Mouse (Mus musculus) midbrain, postnatal 0 days (tissue): ENCODE measurements around the gene Camkmt. TPM values are rescaled to one million over a fixed set of nuclear protein-coding genes. Genes with fewer than 3 reads are reported as not detected.

Source experiments
- ATAC-seq: fragments of 200-750 bp; cut with Nextera tagmentation; 2 replicates; pipeline ENCODE4 v1.8.0; 2017; ENCODE audit warnings: moderate number of reproducible peaks, mild to moderate bottlenecking, moderate TSS enrichment, moderate library complexity; ENCODE audit not compliant: low FRiP score
- DNase-seq: peaks from one replicate; pipeline ENCODE4 v3.0.0-alpha.2; 2015; ENCODE audit warnings: low spot score
- H3K27ac ChIP-seq: fragments of 300-500 bp; sonication (generic); 2 replicates; pipeline ENCODE4 v1.5.1; 2014; ENCODE audit warnings: low read depth, mild to moderate bottlenecking, low read length, mixed read lengths
- H3K27me3 ChIP-seq: fragments of 300-500 bp; sonication (generic); 2 replicates; pipeline ENCODE4 v1.6.1; 2014; ENCODE audit warnings: low read length, control low read depth, mixed read lengths; ENCODE audit not compliant: insufficient read depth
- H3K36me3 ChIP-seq: fragments of 300-500 bp; sonication (generic); 2 replicates; pipeline ENCODE4 v1.6.1; 2014; ENCODE audit warnings: low read length, control low read depth, mixed read lengths; ENCODE audit not compliant: insufficient read depth
- H3K4me1 ChIP-seq: fragments of 300-500 bp; sonication (generic); 2 replicates; pipeline ENCODE4 v1.6.1; 2014; ENCODE audit warnings: mild to moderate bottlenecking, control low read depth, antibody characterized with exemption, low read length, mixed read lengths; ENCODE audit not compliant: insufficient read depth
- H3K4me2 ChIP-seq: fragments of 300-500 bp; sonication (generic); 2 replicates; pipeline ENCODE4 v1.6.1; 2014; ENCODE audit warnings: low read depth, mild to moderate bottlenecking, low read length, mixed read lengths; ENCODE audit not compliant: poor library complexity, severe bottlenecking
- H3K4me3 ChIP-seq: fragments of 300-500 bp; sonication (generic); 2 replicates; pipeline ENCODE4 v1.5.1; 2014; ENCODE audit warnings: low read depth, mild to moderate bottlenecking, low read length, moderate library complexity
- H3K9ac ChIP-seq: fragments of 300-500 bp; sonication (generic); replicated peaks from 2 replicates; pipeline ENCODE4 v1.6.1; 2014; ENCODE audit warnings: mild to moderate bottlenecking, low read length, moderate library complexity, mixed read lengths; ENCODE audit not compliant: poor library complexity, severe bottlenecking
- H3K9me3 ChIP-seq: fragments of 300-500 bp; sonication (generic); 2 replicates; pipeline ENCODE4 v1.6.1; 2016; ENCODE audit warnings: low read length, control low read depth
- CTCF ChIP-seq: IDR thresholded peaks from 2 replicates; pipeline ENCODE4 v1.5.1; 2016; ENCODE audit warnings: antibody characterized with exemption, mild to moderate bottlenecking
- WGBS: fragments of 180-500 bp; shearing (Covaris S2); extraction: QIAGEN DNeasy Blood & Tissue Kit; methylation state at CpG from one replicate; pipeline ENCODE4 v1.1.7; 2014; 5-methylcytosine and 5-hydroxymethylcytosine counted together
- polyA plus RNA-seq: library from polyadenylated mRNA; unstranded; fragments of >200 nt; fragmentation: Nextera tagmentation; extraction: Ambion mirVana; gene quantifications from 2 replicates; pipeline ENCODE4 v1.2.1, GENCODE M21; 2015
- total RNA-seq: library from RNA; depleted of rRNA; stranded (reverse); fragments of >200 nt; gene quantifications from 2 replicates; pipeline ENCODE4 v1.2.3, GENCODE M21; 2014

The Camkmt gene
- total and polyA plus RNA-seq, 2 experiments from 2014 or later = 6.1 to 21.5 TPM

DNA sequence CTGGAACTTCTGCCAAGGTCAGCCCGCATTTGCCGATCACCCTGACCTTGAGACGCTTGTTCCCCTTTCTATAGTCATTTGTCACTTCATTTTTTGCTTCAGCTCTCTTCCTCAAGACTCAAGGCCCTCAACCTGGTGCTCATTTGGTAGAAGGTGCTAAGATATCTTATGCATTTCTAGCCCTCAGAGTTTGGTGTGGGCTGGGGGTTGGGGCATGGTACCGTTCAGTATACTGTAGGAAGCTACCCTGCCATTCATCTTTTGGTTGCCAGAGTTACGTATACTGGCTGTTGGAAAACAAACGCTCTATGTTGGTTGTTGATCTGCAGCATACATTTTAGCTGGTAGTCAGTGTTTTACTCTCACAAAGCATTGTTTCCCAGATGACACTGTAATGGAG is 53.8 kb downstream of the Camkmt start:
- no peak overlapping the region for H3K4me2 ChIP-seq
- H3K36me3 ChIP-seq = no peaks in the 10 kb centered on the region
- H3K27me3 ChIP-seq = no peaks in the 10 kb centered on the region
- no peaks in the 10 kb centered on the region for H3K4me1 ChIP-seq
- DNase-seq (no peak), ATAC-seq (no peak)
- H3K4me3 ChIP-seq = no peak overlapping the region
- H3K9me3 ChIP-seq = no peaks in the 10 kb centered on the region
- no peak overlapping the region for H3K9ac ChIP-seq
- no peak for TF ChIP-seq CTCF
- 88% methylated on average over 6 of the region's 6 CpGs for WGBS
- no peak overlapping the region for H3K27ac ChIP-seq

DNA sequence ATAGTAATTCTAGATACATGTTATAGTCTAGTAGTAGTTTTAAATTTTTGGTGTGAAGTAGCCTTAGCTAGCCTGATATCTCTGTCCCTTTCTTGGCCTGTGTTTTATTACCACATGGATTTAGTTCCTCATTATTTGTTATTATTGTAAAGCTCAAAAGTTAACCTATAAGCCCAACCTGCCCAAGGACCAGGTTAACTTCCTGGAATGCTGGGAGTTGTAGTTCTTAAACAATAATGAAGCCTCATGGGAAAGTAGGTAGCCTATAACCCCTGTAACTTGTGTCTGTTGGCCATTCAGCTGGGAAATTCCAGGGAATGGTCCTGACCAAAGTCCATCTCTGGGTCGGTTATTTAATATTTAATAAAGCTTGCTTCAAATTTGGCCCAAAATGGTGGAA is 58.0 kb downstream of the Camkmt start:
- DNase-seq = no peak
- Histone ChIP-seq H3K4me1 (no peaks in the 10 kb centered on the region), H3K9ac (no peak overlapping the region), H3K27me3 (no peaks in the 10 kb centered on the region), H3K27ac (no peak overlapping the region), H3K9me3 (no peaks in the 10 kb centered on the region), H3K4me3 (no peak overlapping the region), H3K36me3 (no peaks in the 10 kb centered on the region), H3K4me2 (no peak overlapping the region)
- TF ChIP-seq CTCF = no peak
- 93% methylated on average over 1 of the region's 1 CpGs for WGBS
- ATAC-seq = no peak

DNA sequence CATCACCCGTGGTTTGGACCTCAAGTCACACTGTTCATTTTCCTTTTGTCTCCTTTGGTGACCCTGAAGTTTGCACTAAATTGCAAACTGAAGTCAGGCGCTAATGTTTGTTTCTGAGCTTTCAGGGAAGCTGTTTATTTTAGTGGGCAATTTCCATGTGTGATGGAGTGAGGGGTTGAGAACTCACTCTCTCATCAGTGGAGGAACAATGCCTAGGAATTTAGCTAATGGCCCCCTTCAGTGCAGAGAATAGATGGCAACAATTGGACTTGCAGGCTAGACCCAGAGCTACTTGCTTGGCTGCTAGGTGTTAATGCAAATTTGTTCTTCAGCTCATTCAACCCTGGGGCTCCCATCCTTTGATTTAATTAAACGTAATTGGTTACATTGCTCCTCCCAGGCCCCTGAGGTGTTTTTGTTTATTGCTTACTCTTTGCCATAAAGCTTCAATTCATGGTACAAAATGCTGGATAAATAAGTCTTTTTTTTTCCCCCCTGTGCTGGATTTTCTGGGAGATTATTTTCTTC is 58.9 kb downstream of the Camkmt start:
- no peaks in the 10 kb centered on the region for H3K27me3 ChIP-seq
- TF ChIP-seq CTCF = no peak
- 32% methylated on average over 3 of the region's 3 CpGs for WGBS

DNA sequence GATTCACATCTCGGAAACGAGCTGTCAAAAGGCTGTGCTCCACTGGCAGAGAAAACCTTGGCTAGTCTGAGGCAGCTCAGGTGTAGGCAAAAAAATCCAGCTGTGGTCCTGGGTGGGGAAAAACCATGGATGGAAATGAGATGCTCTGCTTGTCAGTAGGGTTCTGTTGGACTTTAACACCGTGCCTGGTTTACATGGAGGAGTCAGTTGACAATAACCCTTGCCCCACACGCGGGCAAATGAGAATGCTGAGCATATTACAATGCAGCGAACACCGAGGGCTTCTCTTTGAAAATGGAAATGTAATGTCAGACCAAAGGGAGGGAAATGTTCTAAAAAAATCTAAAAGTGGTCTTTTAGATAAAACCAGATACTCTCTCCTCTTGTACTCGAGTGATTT is 60.9 kb downstream of the Camkmt start:
- Histone ChIP-seq H3K9me3 (no peaks in the 10 kb centered on the region), H3K9ac (no peak overlapping the region), H3K4me3 (no peak overlapping the region), H3K4me1 (no peaks in the 10 kb centered on the region), H3K4me2 (no peak overlapping the region), H3K27ac (no peak overlapping the region), H3K36me3 (no peaks in the 10 kb centered on the region), H3K27me3 (no peaks in the 10 kb centered on the region)
- no peak for ATAC-seq
- no peak for DNase-seq
- whole genome bisulfite sequencing = 56% methylated on average over 8 of the region's 8 CpGs
- no peak for TF ChIP-seq CTCF

More for the DNA sequence above, 58.9 kb downstream of the Camkmt start:
- no peaks in the 10 kb centered on the region for H3K9me3 ChIP-seq
- H3K36me3 ChIP-seq = no peaks in the 10 kb centered on the region
- no peak overlapping the region for H3K4me2 ChIP-seq
- DNase-seq (no peak), ATAC-seq (no peak)
- no peaks in the 10 kb centered on the region for H3K4me1 ChIP-seq
- H3K9ac ChIP-seq = no peak overlapping the region
- no peak overlapping the region for H3K27ac ChIP-seq
- H3K4me3 ChIP-seq = no peak overlapping the region

DNA sequence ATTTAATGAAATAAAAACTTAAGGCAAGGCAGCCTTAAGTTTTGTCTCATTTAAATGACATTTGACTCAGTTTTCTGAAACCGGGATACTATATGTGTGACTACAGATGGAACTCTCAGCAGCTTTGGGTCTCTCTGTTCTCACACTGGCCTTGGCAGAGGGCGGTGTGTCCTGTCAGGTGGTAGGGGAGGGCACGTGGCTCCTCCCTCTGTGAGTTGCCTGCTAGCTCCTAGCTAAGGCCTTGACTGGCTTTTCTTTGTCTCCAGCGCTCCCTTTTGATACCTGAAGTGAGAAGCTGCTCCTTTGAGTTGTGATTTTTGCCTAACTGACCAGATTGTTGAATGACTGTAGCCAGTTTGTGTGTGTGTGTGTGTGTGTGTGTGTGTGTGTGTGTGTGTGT is 67.8 kb downstream of the Camkmt start:
- Histone ChIP-seq H3K4me2 (no peak overlapping the region), H3K27ac (no peak overlapping the region), H3K9me3 (no peaks in the 10 kb centered on the region), H3K4me1 (no peaks in the 10 kb centered on the region), H3K27me3 (no peaks in the 10 kb centered on the region), H3K36me3 (no peaks in the 10 kb centered on the region), H3K4me3 (no peak overlapping the region), H3K9ac (no peak overlapping the region)
- no peak for ATAC-seq
- DNase-seq = no peak
- TF ChIP-seq CTCF = no peak
- 85% methylated on average over 4 of the region's 4 CpGs for WGBS

DNA sequence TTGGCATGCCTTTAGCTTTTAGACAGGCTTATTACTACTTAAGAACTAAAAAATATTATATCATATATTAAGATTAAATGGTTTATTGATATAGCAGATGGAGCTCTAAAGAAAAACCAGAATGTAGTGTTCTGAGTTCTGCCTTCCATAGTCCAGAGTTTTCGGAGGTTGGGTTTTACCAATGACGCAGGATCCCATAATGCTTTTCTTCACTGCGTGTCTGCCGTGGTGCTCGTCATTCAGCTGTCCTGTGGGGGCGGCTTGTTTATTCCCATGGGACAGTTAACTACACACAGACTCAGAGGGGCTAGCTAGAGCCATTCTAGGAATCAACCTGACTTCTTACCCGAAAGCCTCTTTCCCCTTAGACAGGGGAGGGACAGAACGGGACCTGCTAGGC is 69.2 kb downstream of the Camkmt start:
- H3K4me3 ChIP-seq = no peak overlapping the region
- no peak overlapping the region for H3K9ac ChIP-seq
- TF ChIP-seq CTCF = no peak
- H3K27me3 ChIP-seq = no peaks in the 10 kb centered on the region
- WGBS = 86% methylated on average over 8 of the region's 8 CpGs
- H3K9me3 ChIP-seq = no peaks in the 10 kb centered on the region
- H3K4me2 ChIP-seq = no peak overlapping the region
- H3K4me1 ChIP-seq = no peaks in the 10 kb centered on the region
- no peak overlapping the region for H3K27ac ChIP-seq
- no peaks in the 10 kb centered on the region for H3K36me3 ChIP-seq
- DNase-seq (no peak), ATAC-seq (no peak)
